Mouse (Mus musculus) forebrain, embryonic 13.5 days (tissue): ENCODE data around the gene M1ap. TPM values are rescaled to one million over a fixed set of nuclear protein-coding genes. Genes with fewer than 3 reads are reported as not detected.

Source experiments
- ATAC-seq: fragments of 200-750 bp; cut with Nextera tagmentation; 2 replicates; pipeline ENCODE4 v1.8.0; 2017
- H3K27ac ChIP-seq: fragments of 300-500 bp; sonication (generic); 2 replicates; pipeline ENCODE4 v1.5.1; 2015; ENCODE audit warnings: inconsistent platforms, mild to moderate bottlenecking, moderate library complexity
- H3K27me3 ChIP-seq: fragments of 300-500 bp; sonication (generic); 2 replicates; pipeline ENCODE4 v1.6.1; 2015; ENCODE audit warnings: mild to moderate bottlenecking, inconsistent platforms
- H3K36me3 ChIP-seq: fragments of 300-500 bp; sonication (generic); 2 replicates; pipeline ENCODE4 v1.6.1; 2015; ENCODE audit warnings: mild to moderate bottlenecking, inconsistent platforms; ENCODE audit not compliant: poor library complexity, severe bottlenecking
- H3K4me1 ChIP-seq: fragments of 300-500 bp; sonication (generic); 2 replicates; pipeline ENCODE4 v1.6.1; 2015; ENCODE audit warnings: inconsistent platforms
- H3K4me2 ChIP-seq: fragments of 300-500 bp; sonication (generic); 2 replicates; pipeline ENCODE4 v1.6.1; 2015; ENCODE audit warnings: inconsistent platforms, mild to moderate bottlenecking, moderate library complexity
- H3K4me3 ChIP-seq: fragments of 300-500 bp; sonication (generic); 2 replicates; pipeline ENCODE4 v1.5.1; 2015; ENCODE audit warnings: mild to moderate bottlenecking, inconsistent platforms
- H3K9ac ChIP-seq: fragments of 300-500 bp; sonication (generic); 2 replicates; pipeline ENCODE4 v1.6.1; 2015; ENCODE audit warnings: mild to moderate bottlenecking, inconsistent platforms
- H3K9me3 ChIP-seq: fragments of 300-500 bp; sonication (generic); replicated peaks from 2 replicates; pipeline ENCODE4 v1.6.1; 2016; ENCODE audit warnings: inconsistent platforms
- WGBS: fragments of 180-500 bp; shearing (Covaris S2); methylation state at CpG from one replicate; pipeline ENCODE4 v1.1.7; 2015; 5-methylcytosine and 5-hydroxymethylcytosine counted together
- polyA plus RNA-seq: library from polyadenylated mRNA; unstranded; fragments of >200 nt; fragmentation: Nextera tagmentation; extraction: Ambion mirVana; gene quantifications from 2 replicates; pipeline ENCODE4 v1.2.1, GENCODE M21; 2015

The M1ap gene
- polyA plus RNA-seq, 1 experiment from 2014 or later, result not detected

GRCm38 (mm10) chr6:83029777-83030176 is 83.1 kb downstream of the M1ap start:
- Histone ChIP-seq H3K4me2 (no peak overlapping the region), H3K27me3 (peaks cover 39% of the 10 kb centered on the region), H3K9ac (no peak overlapping the region), H3K27ac (no peak overlapping the region), H3K4me1 (peaks cover 33% of the 10 kb centered on the region), H3K36me3 (no peaks in the 10 kb centered on the region), H3K9me3 (no peaks in the 10 kb centered on the region), H3K4me3 (no peak overlapping the region)
- WGBS, result 15% methylated on average over 10 of the region's 10 CpGs
- no peak for ATAC-seq

- Histone ChIP-seq H3K9me3 (no peaks in the 10 kb centered on the region), H3K4me1 (peaks cover 33% of the 10 kb centered on the region), H3K9ac (no peak overlapping the region), H3K36me3 (no peaks in the 10 kb centered on the region), H3K4me2 (no peak overlapping the region), H3K27ac (no peak overlapping the region), H3K27me3 (peaks cover 43% of the 10 kb centered on the region), H3K4me3 (no peak overlapping the region)
- 55% methylated on average over 7 of the region's 7 CpGs for WGBS
- no peak for ATAC-seq
Observed at GRCm38 (mm10) chr6:83031111-83031510, 84.4 kb downstream of the M1ap start.

- peak overlapping the region; percentile 60; the same call in 1 of the 2 replicates for H3K9ac ChIP-seq
- peak overlapping the region; percentile 70 for H3K4me2 ChIP-seq
- H3K4me3 ChIP-seq, result peak overlapping the region; percentile 55
- H3K4me1 ChIP-seq, result peaks cover 33% of the 10 kb centered on the region
- no peak overlapping the region for H3K27ac ChIP-seq
- peaks cover 47% of the 10 kb centered on the region for H3K27me3 ChIP-seq
- H3K9me3 ChIP-seq, result no peaks in the 10 kb centered on the region
- no peak for ATAC-seq
- WGBS, result 21% methylated on average over 18 of the region's 18 CpGs
- no peaks in the 10 kb centered on the region for H3K36me3 ChIP-seq
Observed at GRCm38 (mm10) chr6:83031921-83032590, 85.4 kb downstream of the M1ap start.

GRCm38 (mm10) chr6:83032769-83033191 is 86.1 kb downstream of the M1ap start:
- Histone ChIP-seq H3K4me3 (peak overlapping the region; percentile 55), H3K4me2 (peak overlapping the region; percentile 70), H3K9me3 (no peaks in the 10 kb centered on the region), H3K27me3 (peaks cover 49% of the 10 kb centered on the region), H3K27ac (no peak overlapping the region), H3K36me3 (no peaks in the 10 kb centered on the region), H3K4me1 (peaks cover 33% of the 10 kb centered on the region), H3K9ac (peak overlapping the region; percentile 60)
- ATAC-seq, result peak; percentile 54
- WGBS, result under 1% methylated on average over 31 of the region's 31 CpGs

GRCm38 (mm10) chr6:83033249-83034185 is 86.8 kb downstream of the M1ap start, which contains the start of the genes Dok1 and Loxl3:
TSS of gene Dok1 (minus strand) at chr6:83033471.
TSS of gene Loxl3 (plus strand) at chr6:83034173.
- H3K27me3 ChIP-seq, result peaks cover 47% of the 10 kb centered on the region
- H3K27ac ChIP-seq, result peak within 1 kb of the TSS; percentile 22; the same call in 1 of the 2 replicates
- no peaks in the 10 kb centered on the region for H3K36me3 ChIP-seq
- peak within 1 kb of the TSS; percentile 55 for H3K4me3 ChIP-seq
- H3K4me2 ChIP-seq, result peak within 1 kb of the TSS; percentile 70
- H3K9ac ChIP-seq, result peak within 1 kb of the TSS; percentile 60
- H3K4me1 ChIP-seq, result peaks cover 40% of the 10 kb centered on the region
- H3K9me3 ChIP-seq, result no peaks in the 10 kb centered on the region
- peak; percentile 71 for ATAC-seq
- WGBS, result under 1% methylated on average over 47 of the region's 51 CpGs

- H3K27me3 ChIP-seq, result peaks cover 42% of the 10 kb centered on the region
- peak overlapping the region; percentile 22; the same call in 1 of the 2 replicates for H3K27ac ChIP-seq
- 32% methylated on average over 5 of the region's 5 CpGs for WGBS
- ATAC-seq, result no peak
- H3K9ac ChIP-seq, result peak overlapping the region; percentile 60; the same call in 1 of the 2 replicates
- H3K36me3 ChIP-seq, result no peaks in the 10 kb centered on the region
- no peaks in the 10 kb centered on the region for H3K9me3 ChIP-seq
- H3K4me2 ChIP-seq, result peak overlapping the region; percentile 70
- H3K4me3 ChIP-seq, result peak overlapping the region; percentile 55
- H3K4me1 ChIP-seq, result peaks cover 45% of the 10 kb centered on the region
Observed at GRCm38 (mm10) chr6:83034463-83035055, 87.9 kb downstream of the M1ap start.

GRCm38 (mm10) chr6:83037188-83037587 is 90.5 kb downstream of the M1ap start:
- 80% methylated on average over 8 of the region's 8 CpGs for WGBS
- Histone ChIP-seq H3K27me3 (peaks cover 16% of the 10 kb centered on the region), H3K27ac (no peak overlapping the region), H3K9ac (no peak overlapping the region), H3K9me3 (no peaks in the 10 kb centered on the region), H3K4me2 (no peak overlapping the region), H3K4me3 (no peak overlapping the region), H3K36me3 (no peaks in the 10 kb centered on the region), H3K4me1 (peaks cover 37% of the 10 kb centered on the region)
- ATAC-seq, result no peak

GRCm38 (mm10) chr6:83038496-83039012 is 91.9 kb downstream of the M1ap start:
- WGBS, result 9% methylated on average over 24 of the region's 24 CpGs
- peaks cover 23% of the 10 kb centered on the region for H3K4me1 ChIP-seq
- H3K27ac ChIP-seq, result no peak overlapping the region
- peak overlapping the region; percentile 31 for H3K4me3 ChIP-seq
- H3K9me3 ChIP-seq, result no peaks in the 10 kb centered on the region
- H3K9ac ChIP-seq, result peak overlapping the region; percentile 40; the same call in 1 of the 2 replicates
- peak; percentile 66 for ATAC-seq
- H3K4me2 ChIP-seq, result peak overlapping the region; percentile 65
- peaks cover 10% of the 10 kb centered on the region; the same call in 1 of the 2 replicates for H3K27me3 ChIP-seq
- H3K36me3 ChIP-seq, result no peaks in the 10 kb centered on the region

- 80% methylated on average over 5 of the region's 5 CpGs for WGBS
- no peak for ATAC-seq
Observed at GRCm38 (mm10) chr6:83040601-83041000, 93.9 kb downstream of the M1ap start.

GRCm38 (mm10) chr6:83043561-83043960 is 96.9 kb downstream of the M1ap start:
- H3K9me3 ChIP-seq, result no peaks in the 10 kb centered on the region
- no peak for ATAC-seq
- WGBS, result 64% methylated on average over 6 of the region's 6 CpGs
- no peaks in the 10 kb centered on the region for H3K27me3 ChIP-seq
- H3K27ac ChIP-seq, result no peak overlapping the region
- H3K4me3 ChIP-seq, result no peak overlapping the region
- no peaks in the 10 kb centered on the region for H3K36me3 ChIP-seq
- H3K9ac ChIP-seq, result no peak overlapping the region
- no peak overlapping the region for H3K4me2 ChIP-seq
- peaks cover 4% of the 10 kb centered on the region for H3K4me1 ChIP-seq

More at GRCm38 (mm10) chr6:83040601-83041000, 93.9 kb downstream of the M1ap start:
- peaks cover 11% of the 10 kb centered on the region for H3K4me1 ChIP-seq
- no peaks in the 10 kb centered on the region for H3K9me3 ChIP-seq
- H3K36me3 ChIP-seq, result no peaks in the 10 kb centered on the region
- no peak overlapping the region for H3K4me3 ChIP-seq
- no peak overlapping the region for H3K27ac ChIP-seq
- H3K9ac ChIP-seq, result no peak overlapping the region
- no peak overlapping the region for H3K4me2 ChIP-seq
- H3K27me3 ChIP-seq, result 0 out of 2 replicates have a peak, but pooled peaks cover 8% of the 10 kb centered on the region

- H3K9ac ChIP-seq, result no peak overlapping the region
- WGBS, result 94% methylated on average over 5 of the region's 5 CpGs
- no peaks in the 10 kb centered on the region for H3K27me3 ChIP-seq
- no peak overlapping the region for H3K4me2 ChIP-seq
- H3K4me1 ChIP-seq, result no peaks in the 10 kb centered on the region
- H3K9me3 ChIP-seq, result no peaks in the 10 kb centered on the region
- ATAC-seq, result no peak
- H3K4me3 ChIP-seq, result no peak overlapping the region
- no peak overlapping the region for H3K27ac ChIP-seq
- H3K36me3 ChIP-seq, result no peaks in the 10 kb centered on the region
Observed at GRCm38 (mm10) chr6:83043993-83044392, 97.3 kb downstream of the M1ap start.
